Mouse (Mus musculus): ENCODE measurements around the gene Myom1.

DNA sequence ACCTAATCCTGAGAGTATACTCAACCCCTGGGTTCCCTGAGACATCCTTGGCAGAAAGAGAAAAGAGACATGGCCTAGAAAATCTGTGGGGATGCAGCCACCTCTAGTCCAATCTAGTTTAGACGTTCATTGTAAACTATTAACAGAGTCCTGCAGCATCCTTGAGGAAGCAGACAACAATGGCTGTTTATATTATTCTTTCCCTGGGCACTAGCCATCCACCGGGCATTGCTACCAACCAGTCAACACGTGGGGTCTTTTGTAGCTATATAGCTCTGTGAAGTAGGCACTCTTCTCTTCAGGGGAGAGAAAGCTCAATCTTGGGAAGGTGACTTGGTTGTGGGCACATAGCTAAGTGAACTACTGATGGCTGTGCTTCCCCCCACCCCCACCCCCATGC lies 110.3 kb downstream of the Myom1 start:
- no peak for TF ChIP-seq CTCF (IDR thresholded peaks at IDR 0.05)
- peak; percentile 73 for TF ChIP-seq EP300 (IDR thresholded peaks at IDR 0.05)
